Mouse (Mus musculus): ENCODE measurements at regions not wholly inside any gene's neighbourhood (a gene's known extent, or its start where the extent isn't known, plus 50 kb on each side); places are given as distances from the start of the nearest gene placed in this dataset.

DNA sequence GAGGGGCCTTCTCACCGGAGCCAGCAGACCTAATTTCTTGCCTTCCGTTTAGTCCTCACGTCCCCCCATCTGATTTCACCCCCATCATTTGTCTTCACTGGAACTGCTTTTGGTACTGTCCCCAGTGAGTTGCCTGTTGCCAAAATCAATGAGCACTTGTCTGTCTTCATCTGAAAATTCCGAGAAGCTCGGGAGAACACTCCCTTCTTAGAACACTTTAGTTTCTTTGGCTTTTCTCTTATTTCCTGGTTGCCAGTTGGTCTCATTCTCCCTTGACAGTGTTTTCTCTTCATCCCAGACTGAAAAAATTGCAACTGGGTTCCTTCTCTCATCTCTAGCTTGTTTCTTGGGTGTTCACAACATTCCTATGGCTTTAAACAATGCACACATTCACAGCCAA lies 305.2 kb upstream of the Gm9747 start:
- DNase-seq (ENCODE audit: low spot score), result no peak

DNA sequence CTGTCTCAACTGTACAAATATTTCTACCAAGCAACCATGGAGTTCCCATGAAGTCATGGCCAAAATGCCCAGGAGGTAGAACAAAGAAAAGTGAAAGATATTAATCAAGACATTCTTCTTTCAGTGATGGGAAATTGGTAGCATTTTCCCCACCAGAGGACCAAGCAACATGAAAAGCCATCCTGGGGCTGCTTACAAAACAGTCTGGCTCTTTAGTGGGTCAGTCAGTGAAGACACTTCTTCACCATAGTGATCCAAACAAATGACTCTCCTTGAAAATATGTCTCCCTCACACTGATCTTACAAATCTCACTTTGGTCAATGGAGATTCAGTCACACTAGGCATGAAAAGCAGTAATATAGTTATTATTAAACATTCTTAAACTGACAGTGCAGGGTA lies 299.8 kb upstream of the Gm9747 start:
- DNase-seq (ENCODE audit: low spot score), result no peak

DNA sequence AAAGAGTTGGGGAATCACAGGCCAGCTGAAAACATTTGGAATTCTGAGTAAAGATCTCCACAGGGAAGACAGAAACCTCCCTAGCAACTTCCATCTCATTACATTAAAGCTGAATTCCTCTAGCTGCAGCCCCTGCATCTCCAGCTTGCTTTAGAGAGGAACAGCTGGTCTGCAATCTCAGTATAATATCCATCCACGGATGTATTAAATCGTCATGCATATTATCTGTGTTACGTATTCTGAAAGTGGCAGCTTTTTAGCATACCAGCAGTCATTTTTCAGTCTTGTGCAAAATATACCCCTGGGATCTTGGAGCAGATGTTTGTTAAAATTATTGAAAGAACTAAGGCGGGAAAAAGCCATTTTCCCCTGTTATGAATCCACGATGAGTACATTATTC lies 287.7 kb upstream of the Gm9747 start:
- no peak for DNase-seq (ENCODE audit: low spot score)

DNA sequence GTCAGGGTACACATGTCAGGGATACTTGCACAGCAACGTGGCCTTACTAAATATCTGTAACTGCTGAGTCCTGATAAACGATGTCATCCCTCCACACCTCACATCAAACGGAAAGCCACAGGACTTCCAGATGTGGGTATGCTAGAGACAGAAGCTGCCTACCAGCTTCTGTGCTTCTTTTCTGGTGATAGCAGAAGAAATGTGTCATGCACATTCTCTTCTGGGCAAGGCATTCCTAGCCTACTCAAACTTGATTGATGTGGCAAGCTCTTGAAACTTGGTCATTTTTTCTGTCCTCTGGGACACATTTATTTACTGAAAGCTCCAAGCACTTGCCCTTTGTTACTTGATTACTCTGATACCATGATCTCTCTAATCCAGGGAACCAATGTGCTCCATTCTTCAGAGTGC lies 282.8 kb upstream of the Gm9747 start:
- no peak for DNase-seq (ENCODE audit: low spot score)

DNA sequence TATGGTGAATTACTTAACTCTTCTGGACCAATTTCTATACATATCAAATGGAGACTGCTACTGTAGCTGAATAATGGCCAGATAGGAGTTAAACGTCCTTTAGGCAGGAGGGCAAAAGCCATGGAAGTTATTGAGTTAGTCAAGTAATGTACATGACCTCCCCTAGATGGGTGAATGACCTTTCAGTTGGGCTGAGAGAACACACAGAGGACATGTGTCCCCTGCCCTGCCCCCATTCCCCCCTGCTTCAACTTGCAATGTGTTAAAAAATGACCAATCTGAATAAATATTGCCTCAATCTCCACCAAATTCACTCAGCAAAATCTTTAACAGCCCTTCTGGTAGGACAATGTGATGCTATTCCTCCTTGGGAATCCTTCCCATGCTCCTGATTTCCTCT lies 282.1 kb upstream of the Gm9747 start:
- DNase-seq (ENCODE audit: low spot score), result no peak

- DNase-seq (ENCODE audit: low spot score), result no peak
These were observed 281.4 kb upstream of the Gm9747 start for GRCm38 (mm10) chr1:81951493-81952011.

DNA sequence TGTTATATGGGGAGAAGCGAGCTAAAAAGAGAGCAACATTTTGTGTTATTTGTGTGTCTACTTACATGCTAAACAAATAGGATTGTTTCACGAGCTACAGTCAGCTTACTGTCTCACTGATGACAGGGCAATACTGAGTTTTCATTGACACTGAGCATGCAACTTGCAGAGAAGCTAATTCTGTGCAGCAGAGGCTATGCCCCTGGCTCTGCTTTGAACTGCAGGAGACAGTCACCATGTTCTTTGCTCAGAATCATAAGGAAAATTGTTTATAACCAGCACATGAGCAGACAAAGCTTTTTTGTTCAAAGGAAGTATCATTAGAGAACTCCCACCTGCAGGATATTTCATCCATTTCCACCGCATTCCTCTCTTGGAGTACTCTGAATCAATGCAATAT lies 280.8 kb upstream of the Gm9747 start:
- no peak for DNase-seq (ENCODE audit: low spot score)

- no peak for DNase-seq (ENCODE audit: low spot score)
These were observed 278.4 kb upstream of the Gm9747 start for GRCm38 (mm10) chr1:81954507-81954906.

DNA sequence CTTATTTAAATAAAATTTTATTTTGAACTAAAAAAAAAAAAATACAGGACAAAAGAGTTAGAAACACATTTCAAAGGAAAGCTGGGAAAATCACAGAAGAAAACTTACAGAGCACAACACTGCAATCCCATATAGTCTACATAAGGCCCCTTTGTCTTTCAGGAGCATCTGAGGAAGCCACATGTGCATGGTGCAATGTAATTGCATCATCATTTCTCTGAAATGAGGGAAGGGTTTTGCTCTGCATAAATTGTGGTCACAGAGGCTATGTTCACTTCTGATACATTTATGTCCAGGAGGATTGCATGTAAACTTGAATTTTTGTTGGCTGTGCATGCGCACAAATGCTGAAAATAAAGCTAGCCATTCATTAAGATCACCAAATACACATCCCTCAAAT lies 265.9 kb upstream of the Gm9747 start:
- no peak for DNase-seq (ENCODE audit: low spot score)

DNA sequence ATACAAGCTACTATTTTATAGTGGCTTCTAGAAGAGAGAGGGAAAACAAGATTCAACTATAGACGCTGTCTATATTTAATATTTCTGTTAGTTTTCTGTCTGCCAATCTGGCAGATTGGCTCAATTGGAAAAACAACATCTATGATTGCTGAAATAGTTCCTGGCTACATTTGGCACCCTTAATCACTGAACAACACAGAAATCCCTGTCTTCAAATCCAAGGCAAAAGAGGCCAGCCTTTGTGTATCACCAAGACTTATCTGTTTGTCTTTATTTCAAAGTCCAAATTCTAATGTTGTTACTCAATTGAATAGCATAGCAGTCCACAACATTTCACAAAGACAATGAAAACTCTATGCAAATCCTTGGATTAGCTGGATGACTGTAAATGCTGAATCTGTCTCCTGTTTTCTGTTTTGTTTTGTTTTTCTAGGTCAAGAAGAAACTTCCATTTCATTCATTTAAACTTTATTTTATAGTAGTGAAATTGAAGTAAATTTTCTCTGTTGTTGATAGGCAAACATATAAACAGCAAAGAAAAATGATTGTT lies 265.1 kb upstream of the Gm9747 start:
- no peak for DNase-seq (ENCODE audit: low spot score)

DNA sequence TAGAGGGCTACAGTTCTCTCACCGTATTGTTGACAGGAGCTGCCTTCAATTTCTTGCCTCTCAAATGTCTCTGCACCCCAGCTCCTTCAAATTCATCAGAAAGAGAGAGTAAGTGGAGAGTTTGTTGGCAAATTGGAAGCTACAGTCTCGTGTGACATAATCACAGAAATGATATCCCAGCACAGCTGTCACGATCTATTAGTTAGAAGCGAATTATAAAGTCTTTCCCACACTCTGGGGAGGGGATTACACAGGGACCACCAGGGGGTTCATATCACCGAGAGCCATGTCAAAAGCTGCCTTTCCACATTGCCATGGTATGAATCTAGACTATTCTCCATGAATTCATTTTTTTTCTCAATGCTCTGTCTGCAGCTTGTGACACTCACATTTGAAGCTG lies 260.3 kb upstream of the Gm9747 start:
- no peak for DNase-seq (ENCODE audit: low spot score)

DNA sequence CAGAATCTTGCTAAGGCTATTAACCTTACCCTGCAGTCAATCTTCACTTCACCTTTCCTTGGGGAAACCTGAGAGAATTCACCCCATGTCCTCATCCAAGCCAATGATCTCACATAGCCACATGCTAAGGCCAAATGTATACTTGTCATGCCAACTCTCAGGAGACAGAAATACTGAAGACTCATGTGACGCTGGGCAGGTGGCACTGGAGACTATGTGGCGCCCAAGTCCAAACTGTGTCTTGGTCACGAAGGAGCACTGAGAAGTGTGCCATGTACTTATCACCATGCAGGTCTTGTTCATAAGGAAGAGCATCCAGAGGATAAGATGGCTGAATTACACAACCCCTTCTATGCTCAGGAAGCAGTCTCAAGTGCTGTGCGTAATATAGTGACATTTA lies 259.4 kb upstream of the Gm9747 start:
- no peak for DNase-seq (ENCODE audit: low spot score)

GRCm38 (mm10) chr1:82007943-82008342 lies 225.0 kb upstream of the Gm9747 start:
- DNase-seq (ENCODE audit: low spot score), result no peak

- DNase-seq (ENCODE audit: low spot score), result no peak
These were observed 224.1 kb upstream of the Gm9747 start for GRCm38 (mm10) chr1:82008805-82009204.

DNA sequence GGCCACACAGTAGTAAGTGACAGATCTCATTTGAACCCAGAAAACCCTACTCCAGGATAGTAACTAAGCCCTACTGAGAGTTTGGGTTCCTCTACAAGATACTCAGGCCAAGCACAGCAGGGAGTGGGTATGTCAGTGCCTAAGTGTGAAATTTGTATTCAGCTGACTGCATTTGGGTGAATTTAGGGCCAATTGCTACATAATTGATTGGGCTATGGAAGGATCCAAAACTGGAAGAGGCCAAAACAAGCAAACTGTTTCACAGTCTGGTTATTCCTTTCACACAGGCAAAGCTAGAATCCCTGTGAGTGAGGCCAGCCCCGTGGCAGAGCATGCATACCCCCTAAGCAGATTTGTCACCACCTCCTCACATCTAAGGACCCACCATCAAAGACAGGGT lies 221.9 kb upstream of the Gm9747 start:
- DNase-seq (ENCODE audit: low spot score), result no peak

DNA sequence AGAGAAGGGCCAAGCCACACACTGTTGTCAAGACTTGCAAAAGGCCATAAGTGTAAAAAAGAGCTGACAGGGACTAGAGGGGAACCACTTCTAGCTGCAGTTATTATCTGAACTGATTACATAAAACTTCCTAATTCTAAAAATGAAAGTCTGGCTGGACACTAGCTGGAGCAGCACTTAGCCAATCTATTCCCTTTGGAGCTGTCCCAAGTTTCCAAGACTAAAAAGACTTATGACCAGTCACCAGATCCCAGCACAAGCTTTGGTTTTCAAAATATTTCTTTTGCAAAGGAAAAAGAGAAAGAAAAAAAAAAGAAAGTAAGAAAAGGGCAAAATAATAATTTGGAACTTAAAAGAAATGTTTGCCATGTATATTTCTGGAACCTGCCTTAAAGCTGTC lies 217.6 kb upstream of the Gm9747 start:
- no peak for DNase-seq (ENCODE audit: low spot score)

DNA sequence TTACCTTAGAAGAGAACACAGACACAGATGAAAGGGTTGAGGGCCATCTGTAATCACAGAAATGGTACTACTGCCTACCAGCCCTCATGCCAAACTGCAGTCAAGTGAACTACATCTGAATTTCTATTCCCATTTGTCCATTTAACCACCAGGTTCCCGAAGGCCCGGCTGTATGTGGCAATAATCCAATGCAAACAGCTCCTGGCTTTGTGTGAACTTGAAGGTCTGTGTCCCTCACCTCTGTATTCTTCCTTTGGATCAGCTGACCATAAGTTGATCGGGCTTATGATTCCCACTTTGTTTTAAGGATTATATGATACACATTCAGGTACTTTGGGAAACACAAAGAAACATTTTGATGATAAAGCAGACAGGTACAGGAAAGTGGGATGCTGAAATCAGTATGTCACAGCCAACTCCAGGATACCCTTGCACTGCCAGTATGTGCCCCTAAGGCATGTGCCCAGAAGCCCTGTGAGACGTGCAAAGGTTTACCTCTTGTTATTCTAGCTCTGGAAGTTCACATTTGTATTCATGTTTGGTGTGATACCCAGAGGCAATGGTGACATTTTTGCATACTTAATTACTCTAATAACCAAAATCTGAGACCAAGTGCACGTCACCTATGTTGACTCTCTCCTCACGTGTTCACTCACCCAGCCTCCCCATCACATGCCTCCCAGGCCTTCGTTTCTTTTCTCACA lies 214.1 kb upstream of the Gm9747 start:
- DNase-seq (ENCODE audit: low spot score), result no peak

GRCm38 (mm10) chr1:82027761-82028160 lies 205.2 kb upstream of the Gm9747 start:
- no peak for DNase-seq (ENCODE audit: low spot score)

DNA sequence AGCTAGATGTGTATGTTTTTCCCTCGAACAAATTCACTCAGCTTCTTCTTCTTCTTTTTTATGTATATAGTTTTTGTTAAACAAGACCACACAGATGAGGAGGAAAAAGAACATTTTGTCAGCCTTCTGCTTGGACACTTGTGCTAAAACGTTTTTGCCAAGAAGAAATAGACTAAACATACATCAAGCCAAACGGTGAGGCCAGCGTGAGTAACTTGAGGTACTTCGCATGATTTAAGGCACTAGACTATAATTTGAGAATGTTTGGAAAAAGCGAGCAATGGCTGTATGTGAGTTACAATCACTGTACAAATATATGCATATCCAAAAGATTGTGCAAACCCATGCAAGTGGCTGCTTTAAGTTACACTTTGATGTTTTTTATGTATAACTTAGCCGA lies 201.8 kb upstream of the Gm9747 start:
- no peak for DNase-seq (ENCODE audit: low spot score)

GRCm38 (mm10) chr1:82032410-82032809 lies 200.5 kb upstream of the Gm9747 start:
- DNase-seq (ENCODE audit: low spot score), result no peak

DNA sequence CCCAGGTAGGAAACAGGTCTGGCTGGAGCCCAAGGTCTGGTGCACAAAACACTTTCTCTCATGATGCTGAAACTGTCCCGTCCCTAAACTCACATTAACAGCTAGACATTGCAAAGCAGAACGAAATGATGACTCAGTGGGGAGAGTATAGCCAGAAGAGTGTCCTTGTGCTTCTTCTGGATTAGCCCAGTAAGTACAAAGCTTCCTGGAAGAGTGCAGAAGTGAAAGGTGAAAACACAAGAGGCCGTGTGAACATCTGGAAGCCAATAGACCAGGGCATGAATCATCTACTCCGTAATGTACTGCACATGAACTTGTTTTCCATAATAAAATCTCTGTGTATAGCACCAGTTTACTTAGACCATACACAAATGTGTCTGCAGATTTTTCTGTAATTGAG lies 194.7 kb upstream of the Gm9747 start:
- DNase-seq (ENCODE audit: low spot score), result no peak

- no peak for DNase-seq (ENCODE audit: low spot score)
These were observed 194.2 kb upstream of the Gm9747 start for GRCm38 (mm10) chr1:82038698-82039097.

GRCm38 (mm10) chr1:82041286-82042050 lies 191.4 kb upstream of the Gm9747 start:
- no peak for DNase-seq (ENCODE audit: low spot score)
